Mouse (Mus musculus): ENCODE results near the gene Myo9a. TPM values are rescaled to one million over a fixed set of nuclear protein-coding genes. Genes with fewer than 3 reads are reported as not detected.
"Not testable (repeated sequence)": the region's sequence is repeated elsewhere in the genome, so short reads cannot be mapped to it uniquely, and the experiment has no call there.

Gene Myo9a
- total RNA-seq, 2 experiments from 2014 or later: 37.3 to 38.5 TPM

DNA sequence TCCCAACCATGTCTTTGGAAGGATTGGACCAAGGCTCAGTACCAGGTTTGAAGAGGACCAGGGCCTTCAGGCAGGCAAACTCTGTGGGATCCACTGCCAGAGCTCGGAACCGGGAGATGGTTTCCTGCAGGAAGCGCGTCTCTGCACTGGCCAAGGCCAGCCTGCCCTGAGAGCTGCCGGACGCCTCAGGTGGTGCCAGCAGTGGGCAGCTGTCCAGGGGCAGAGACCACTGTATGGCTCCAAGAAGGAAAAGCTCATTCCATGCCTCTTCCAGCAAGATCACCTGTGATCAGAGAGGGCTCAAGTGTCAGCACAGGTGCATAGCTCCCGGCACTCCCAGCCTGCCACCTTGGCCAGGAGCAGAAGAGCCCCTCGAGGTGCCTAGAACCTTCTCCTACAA, 196.6 kb downstream of the Myo9a start:
- ATAC-seq (replicated peaks; ENCODE audit: low FRiP score, poor library complexity, severe bottlenecking): no peak

- ATAC-seq (replicated peaks; ENCODE audit: low FRiP score, poor library complexity, severe bottlenecking): no peak
Observed at GRCm38 (mm10) chr9:59948226-59948625, 197.5 kb downstream of the Myo9a start.

DNA sequence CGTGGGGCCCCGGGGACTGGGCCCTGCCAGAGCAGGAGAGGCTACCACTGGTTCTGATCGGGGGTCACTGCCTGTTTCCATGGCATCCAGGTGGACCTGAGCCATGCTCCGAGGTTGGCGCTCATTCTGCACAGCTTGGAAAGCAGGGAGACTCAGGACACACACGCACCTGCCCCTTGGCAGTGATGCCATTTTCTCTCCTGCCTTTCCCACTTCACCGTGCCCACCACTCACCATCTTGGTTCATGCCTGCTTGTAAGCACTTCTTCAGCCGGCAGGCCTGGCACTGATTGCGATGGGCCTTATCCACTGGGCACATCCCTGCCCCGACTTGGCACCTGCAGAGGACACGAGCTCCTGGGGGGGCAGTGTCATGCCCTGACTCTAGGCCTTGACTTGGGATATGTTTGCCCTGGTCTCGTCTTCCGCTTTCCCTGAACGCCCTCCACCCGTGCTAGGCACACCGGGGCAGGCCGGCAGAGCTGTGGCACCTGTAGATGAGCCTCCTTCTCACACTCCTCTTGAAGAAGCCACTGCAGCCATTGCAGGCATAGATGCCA, 198.1 kb downstream of the Myo9a start:
- ATAC-seq (replicated peaks; ENCODE audit: low FRiP score, poor library complexity, severe bottlenecking): no peak

- no peak for ATAC-seq (replicated peaks; ENCODE audit: low FRiP score, poor library complexity, severe bottlenecking)
Observed at GRCm38 (mm10) chr9:59949511-59949910, 198.8 kb downstream of the Myo9a start.

DNA sequence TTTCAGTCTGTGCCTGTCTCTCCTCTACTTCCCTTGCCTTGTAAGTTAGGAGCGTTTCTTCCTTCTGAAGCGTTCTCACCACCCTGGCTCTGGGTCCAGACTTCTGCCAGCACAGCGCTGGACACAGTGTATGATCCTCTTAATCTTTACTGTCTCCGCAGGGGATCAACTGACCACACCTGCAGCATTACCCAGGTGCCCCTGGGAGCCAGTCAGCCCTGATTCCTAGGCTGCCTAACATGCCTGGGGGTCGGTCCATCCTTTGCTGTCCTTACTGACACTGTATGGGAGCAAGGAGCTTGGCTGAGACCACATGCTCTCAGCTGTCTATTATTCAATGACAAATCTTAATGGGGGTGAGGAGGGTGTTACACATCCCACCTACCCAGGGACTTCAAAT, 199.3 kb downstream of the Myo9a start:
- ATAC-seq (replicated peaks; ENCODE audit: low FRiP score, poor library complexity, severe bottlenecking): no peak

DNA sequence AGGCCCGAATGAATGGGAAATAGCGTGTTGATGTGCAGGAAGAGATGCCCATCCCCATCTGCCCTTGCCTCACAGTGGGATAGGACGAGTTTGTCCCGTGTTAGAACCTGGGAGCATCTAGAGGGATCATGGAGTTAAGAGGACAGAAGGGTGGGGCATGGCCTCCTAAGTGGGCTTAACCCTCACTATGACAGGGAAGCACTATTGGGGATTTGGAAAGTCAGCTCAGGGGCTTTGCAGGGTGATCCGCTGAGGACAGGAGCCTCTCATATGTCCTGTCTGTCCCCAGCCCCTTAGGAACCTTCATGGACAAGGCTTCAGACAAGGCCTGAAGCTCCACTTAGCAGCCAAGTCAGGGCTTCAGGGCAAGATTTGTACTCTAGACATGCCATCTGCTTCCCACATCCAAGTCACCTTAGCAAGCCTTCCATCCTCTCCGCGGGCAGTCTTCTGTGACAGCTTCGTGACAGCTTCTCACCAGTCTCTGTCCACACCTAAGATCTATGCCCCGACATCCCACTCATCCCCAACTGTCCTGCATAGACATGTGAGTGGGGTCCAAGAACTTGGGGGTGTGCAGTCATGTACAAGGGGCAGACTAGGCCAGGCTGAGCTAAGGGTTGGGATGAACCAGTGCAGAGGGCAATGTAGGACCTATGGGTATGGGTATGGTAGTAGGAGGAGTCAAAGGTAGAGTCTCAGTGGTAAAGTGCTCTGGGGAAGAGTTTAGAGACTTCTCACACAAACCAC, 200.5 kb downstream of the Myo9a start:
- no peak for ATAC-seq (replicated peaks; ENCODE audit: low FRiP score, poor library complexity, severe bottlenecking)

- ATAC-seq (replicated peaks; ENCODE audit: low FRiP score, poor library complexity, severe bottlenecking): no peak
Observed at GRCm38 (mm10) chr9:59951943-59952342, 201.2 kb downstream of the Myo9a start.

DNA sequence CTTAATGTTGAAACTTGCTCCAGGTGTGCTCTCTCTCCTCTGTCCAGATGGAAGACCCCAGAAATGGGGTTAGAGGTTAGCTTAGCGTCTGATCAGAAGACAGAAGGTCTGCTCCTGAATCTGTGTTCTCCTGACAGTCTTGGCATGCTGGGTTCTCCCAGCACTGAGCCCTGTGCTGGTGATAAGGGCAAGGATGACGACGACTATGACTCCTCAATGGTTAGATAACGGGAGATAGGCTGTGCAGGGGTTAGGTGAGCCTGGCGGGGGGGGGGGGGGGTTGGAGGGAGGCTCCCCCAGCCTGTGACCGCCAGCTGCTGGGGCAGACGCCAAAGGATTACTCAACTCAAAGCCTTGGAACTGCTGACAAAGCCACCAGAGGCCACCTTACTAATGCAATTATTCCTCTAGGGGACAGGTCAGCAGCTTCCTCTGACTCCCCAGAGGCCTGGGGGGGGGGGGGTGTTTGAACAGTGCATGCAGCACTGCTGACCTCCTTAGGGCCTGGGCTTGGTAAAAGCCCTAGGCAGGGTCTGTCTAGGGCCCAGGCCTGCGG, 201.9 kb downstream of the Myo9a start:
- ATAC-seq (replicated peaks; ENCODE audit: low FRiP score, poor library complexity, severe bottlenecking): no peak

- ATAC-seq (replicated peaks; ENCODE audit: low FRiP score, poor library complexity, severe bottlenecking): no peak
Observed at GRCm38 (mm10) chr9:59953556-59953955, 202.9 kb downstream of the Myo9a start.

- ATAC-seq (replicated peaks; ENCODE audit: low FRiP score, poor library complexity, severe bottlenecking): no peak
Observed at GRCm38 (mm10) chr9:59955199-59955598, 204.5 kb downstream of the Myo9a start.

DNA sequence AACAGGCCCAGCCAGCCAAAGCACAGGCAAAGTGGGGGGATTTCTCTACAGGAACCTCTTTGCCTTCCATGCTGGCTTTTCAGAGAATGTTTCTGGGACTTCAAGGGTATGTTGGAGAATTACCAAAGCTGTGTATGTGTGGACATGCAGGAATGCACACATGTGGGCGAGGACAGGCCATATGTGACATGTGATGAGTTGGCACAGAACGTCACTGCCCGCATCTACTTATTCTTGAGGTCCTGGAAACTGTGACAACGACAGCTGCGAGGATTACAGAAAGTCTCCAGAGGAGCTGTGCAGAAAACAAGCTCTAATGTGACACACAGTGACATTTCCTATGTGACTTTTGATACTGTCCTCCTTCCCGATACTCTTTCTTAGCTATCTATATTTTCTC, 205.0 kb downstream of the Myo9a start:
- ATAC-seq (replicated peaks; ENCODE audit: low FRiP score, poor library complexity, severe bottlenecking): no peak

GRCm38 (mm10) chr9:59956496-59956895, 205.8 kb downstream of the Myo9a start:
- ATAC-seq (replicated peaks; ENCODE audit: low FRiP score, poor library complexity, severe bottlenecking): no peak

DNA sequence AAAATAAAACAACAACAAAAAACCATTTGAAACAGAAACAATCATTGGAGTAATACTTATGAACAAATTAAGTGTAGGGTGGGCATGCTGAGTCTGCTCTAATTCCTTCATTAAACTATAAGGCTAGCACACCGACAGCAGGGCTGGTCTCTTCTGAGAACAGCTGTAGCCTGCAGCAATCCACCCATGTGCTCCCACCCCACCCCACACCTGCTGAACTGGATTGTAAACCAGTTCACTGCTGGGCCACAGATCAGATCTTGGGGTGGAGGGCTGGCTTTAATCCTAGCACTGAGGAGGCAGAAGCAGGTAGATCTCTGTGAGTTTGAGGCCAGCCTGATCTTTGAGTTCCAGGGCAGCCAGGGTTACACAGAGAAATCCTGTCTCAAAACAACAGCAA, 207.4 kb downstream of the Myo9a start:
- ATAC-seq (replicated peaks; ENCODE audit: low FRiP score, poor library complexity, severe bottlenecking): not testable (repeated sequence)

- 0 out of 2 replicates have a peak, but pooled peaks have one; percentile 42 for ATAC-seq (replicated peaks; ENCODE audit: low FRiP score, poor library complexity, severe bottlenecking)
Observed at GRCm38 (mm10) chr9:59959276-59959675, 208.6 kb downstream of the Myo9a start.

DNA sequence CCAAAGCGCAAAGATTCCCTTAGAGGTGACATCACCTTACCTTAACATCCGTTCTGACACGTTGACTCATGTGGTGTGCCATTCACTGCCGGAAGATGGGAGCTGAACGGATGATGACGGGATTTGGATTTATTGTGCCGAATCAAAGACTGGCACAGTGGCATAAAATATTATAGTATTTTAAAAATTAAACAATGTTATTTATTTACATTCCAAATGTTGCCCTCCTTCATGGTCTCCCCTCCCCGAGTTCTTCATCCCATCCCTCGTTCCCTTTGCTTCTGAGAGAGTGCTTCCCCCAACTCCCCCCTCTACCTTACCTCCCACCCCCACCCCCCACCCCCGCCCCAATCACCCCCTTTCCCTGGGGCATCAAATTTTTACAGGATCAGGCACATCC, 209.9 kb downstream of the Myo9a start, which contains the start of gene Nr2e3:
TSS of gene Nr2e3 (minus strand) at position 101 of the 400 bp plus-strand sequence.
- ATAC-seq (replicated peaks; ENCODE audit: low FRiP score, poor library complexity, severe bottlenecking): no peak

DNA sequence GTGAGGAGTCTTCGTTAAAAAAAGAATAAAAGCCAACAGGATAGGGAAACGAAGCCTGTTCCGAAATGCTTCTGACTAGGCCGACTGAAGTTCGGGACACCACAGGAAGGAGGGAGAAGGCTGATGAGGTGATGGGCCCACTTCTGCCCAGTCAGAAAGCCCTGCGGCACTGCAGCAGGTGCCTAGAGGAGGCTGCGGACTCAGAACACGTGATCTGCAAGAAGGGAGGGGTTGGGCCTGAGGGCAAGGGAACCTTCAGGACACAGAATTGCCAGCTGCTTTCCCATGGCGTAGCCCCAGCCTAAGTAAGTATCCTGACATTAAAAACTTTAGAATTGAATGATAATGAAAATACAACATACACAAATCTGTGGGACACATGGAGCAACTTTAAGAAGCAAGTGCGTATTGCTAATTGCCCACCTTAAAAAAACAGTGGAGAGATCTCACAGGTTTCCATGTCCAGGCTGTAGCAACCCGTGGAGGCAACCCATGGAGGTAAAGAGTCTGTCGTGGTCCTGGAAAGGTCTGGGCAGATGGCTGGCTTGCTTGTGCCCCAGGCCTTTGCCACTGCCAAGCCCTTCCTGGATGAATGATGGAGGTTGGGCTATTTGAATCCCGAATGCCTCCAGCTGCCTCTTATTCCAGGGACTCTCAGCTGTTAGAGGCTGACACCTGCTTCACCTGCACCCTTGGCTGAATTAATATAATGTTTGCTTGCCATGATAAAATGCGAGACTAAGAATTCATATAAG, 210.7 kb downstream of the Myo9a start:
- no peak for ATAC-seq (replicated peaks; ENCODE audit: low FRiP score, poor library complexity, severe bottlenecking)

DNA sequence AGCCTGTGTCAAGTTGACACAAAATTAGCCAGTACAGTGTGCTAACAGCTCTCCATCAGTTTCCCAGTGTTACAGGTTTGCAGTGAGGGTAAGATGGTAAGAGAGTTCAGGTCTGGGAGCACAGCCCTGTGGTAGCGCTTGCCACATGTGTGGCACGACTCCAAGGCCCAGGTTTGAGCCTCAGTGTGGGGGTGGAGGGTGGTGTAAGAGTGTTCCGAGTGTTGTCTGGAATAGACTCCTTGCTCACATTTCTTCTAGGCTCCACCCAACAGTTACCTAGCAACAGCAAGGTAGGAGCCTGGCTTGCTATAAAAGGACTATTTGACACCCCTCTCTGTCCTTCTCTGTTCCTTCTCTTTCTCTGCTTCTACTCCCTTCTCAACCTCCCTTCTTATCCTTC, 213.7 kb downstream of the Myo9a start:
- ATAC-seq (replicated peaks; ENCODE audit: low FRiP score, poor library complexity, severe bottlenecking): no peak

GRCm38 (mm10) chr9:59965046-59965445, 214.3 kb downstream of the Myo9a start:
- no peak for ATAC-seq (replicated peaks; ENCODE audit: low FRiP score, poor library complexity, severe bottlenecking)

DNA sequence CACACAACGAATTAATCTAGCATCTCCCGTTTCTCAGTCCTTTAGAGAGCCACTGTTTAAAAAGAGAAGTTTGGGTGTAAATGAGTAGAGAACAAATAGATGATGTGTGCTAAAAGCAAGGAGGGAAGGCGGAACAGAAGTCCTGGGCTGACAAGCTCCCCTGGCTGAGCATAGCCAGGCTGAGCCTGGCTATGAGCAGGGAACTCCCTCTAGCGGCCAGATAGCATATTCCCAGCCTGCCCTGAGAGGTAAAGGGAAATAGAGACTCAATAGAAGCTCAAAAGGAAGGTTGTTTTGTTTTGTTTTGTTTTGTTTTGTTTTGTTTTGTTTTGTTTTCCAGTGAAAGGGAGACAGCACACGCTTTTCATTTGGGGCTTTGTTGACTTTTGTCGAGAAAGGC, 218.7 kb downstream of the Myo9a start:
- no peak for ATAC-seq (replicated peaks; ENCODE audit: low FRiP score, poor library complexity, severe bottlenecking)

DNA sequence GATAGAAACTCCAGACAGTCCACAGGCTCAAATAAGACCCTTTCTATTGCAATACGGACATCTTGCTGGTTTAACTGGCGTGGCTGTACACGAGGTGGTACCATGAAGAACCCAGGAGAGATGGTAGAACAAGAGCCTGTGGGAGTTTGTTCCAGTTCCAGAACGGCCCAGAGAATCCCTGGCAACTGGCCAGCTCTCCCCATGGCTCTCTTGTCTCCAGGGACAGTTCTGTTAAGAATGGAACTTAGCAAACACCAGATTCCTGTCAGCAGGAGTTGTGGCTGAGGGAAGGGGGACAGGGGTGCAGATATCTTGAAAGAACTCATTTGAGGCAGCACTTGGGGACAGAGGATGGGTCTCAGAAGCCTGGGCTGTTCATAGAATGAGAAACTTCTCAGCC, 220.6 kb downstream of the Myo9a start:
- no peak for ATAC-seq (replicated peaks; ENCODE audit: low FRiP score, poor library complexity, severe bottlenecking)

Measured in erythroid progenitor cell, adult 5-6 weeks (primary cell).